Mouse (Mus musculus) heart, postnatal 36 days (tissue): ENCODE measurements around the gene Slit2. TPM values are rescaled to one million over a fixed set of nuclear protein-coding genes. Genes with fewer than 3 reads are reported as not detected.

Experiments
- DNase-seq, 2 experiments: peaks; one replicate each; pipeline ENCODE4 v3.0.0; 2021 to 2022
- intact Hi-C: fragments of 180-260 bp; cut with DNase I; formaldehyde crosslinking; loops from one replicate; pipeline ENCODE4 v1.15.1; 2025
- total RNA-seq, 2 experiments: library from RNA; stranded (reverse); gene quantifications; 2 replicates each; pipeline ENCODE4 v1.2.3; 2021

Slit2 gene
- total RNA-seq, 2 experiments from 2014 or later: 4.2 to 5.9 TPM

- no peak for DNase-seq
- intact Hi-C loops: no loop called here
Measured at GRCm38 (mm10) chr5:48199380-48199779, 216.4 kb downstream of the Slit2 start.

- DNase-seq: no peak
- intact Hi-C loops: no loop called here
Measured at GRCm38 (mm10) chr5:48215248-48215647, 232.3 kb downstream of the Slit2 start.

- intact Hi-C loops: no loop called here
- no peak for DNase-seq
Measured at GRCm38 (mm10) chr5:48219624-48220155, 236.8 kb downstream of the Slit2 start.

DNA sequence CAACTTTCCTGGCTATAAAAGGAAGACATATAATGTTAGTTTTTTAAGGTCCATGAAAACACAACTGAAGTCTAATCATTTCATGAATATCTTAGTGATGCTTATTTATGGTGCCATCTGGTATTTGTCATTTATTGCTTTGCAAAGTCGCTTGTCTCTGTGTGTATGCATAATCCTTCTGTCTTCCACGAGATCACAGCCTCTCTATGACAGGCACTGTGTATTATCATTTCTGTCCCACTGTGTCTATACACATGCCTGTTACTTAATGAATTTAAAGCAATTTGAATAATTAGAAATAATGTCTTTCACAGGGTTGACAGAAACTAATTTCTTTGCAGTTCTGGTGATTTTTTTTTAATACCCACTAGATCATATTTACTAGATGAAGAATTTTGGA, 242.6 kb downstream of the Slit2 start:
- intact Hi-C loops: no loop called here
- no peak for DNase-seq

- intact Hi-C loops: loop anchor here (10.0 kb wide), 1 partner anchor 1786 kb away; no protein-coding TSS in a partner anchor
Measured at GRCm38 (mm10) chr5:48230430-48231080, 247.6 kb downstream of the Slit2 start.

DNA sequence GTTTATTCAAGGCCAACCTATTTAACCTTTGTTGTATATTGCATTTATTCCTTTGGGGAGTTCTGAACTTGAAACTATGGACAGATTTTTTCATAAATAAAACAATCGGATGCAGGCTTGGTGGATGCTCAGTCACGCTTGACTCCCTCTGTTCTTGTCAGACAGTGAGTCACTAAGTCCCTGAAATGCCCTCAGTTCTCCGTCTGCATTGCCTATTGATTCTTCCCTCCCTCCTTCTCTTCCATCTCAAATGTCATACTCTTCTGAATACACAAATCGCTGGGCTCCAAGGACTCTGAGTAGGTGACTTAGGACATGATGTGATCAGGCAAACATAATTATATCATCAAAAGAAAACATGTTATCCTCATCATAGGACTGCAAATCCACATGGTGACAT, 251.8 kb downstream of the Slit2 start:
- intact Hi-C loops: loop anchor here (10.0 kb wide), 1 partner anchor 1790 kb away; no protein-coding TSS in a partner anchor
- DNase-seq: no peak

More at GRCm38 (mm10) chr5:48230430-48231080, 247.6 kb downstream of the Slit2 start:
- no peak for DNase-seq

- intact Hi-C loops: loop anchor here (10.0 kb wide), 1 partner anchor 1790 kb away; no protein-coding TSS in a partner anchor
- no peak for DNase-seq
Measured at GRCm38 (mm10) chr5:48235270-48235669, 252.3 kb downstream of the Slit2 start.

DNA sequence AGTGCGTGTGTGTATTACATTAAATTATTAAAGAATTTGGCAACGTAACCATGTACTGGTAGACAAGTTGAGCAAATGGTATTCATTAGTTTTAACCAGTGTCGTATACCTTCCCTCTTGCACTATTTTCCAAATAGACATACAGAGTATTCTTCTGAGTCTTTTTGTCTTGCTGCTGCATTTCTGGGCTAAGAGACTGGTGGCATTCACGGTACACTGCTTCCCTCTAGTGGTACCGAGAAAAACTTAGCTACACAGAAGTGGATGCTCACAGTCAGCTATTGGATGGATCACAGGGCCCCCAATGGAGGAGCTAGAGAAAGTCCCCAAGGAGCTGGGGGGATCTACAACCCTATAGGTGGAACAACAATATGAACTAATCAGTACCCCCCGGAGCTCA, 257.8 kb downstream of the Slit2 start:
- DNase-seq: peak; percentile 2 to 3
- intact Hi-C loops: loop anchor here (2.0 to 10.0 kb wide), 4 partner anchors 106 to 1226 kb away; no protein-coding TSS in a partner anchor

GRCm38 (mm10) chr5:48248327-48248726, 265.4 kb downstream of the Slit2 start:
- intact Hi-C loops: loop anchor here (10.0 kb wide), 1 partner anchor 1234 kb away; no protein-coding TSS in a partner anchor
- DNase-seq: no peak

- intact Hi-C loops: no loop called here
- no peak for DNase-seq
Measured at GRCm38 (mm10) chr5:48277561-48277960, 294.6 kb downstream of the Slit2 start.

GRCm38 (mm10) chr5:48301186-48301585, 318.2 kb downstream of the Slit2 start:
- intact Hi-C loops: no loop called here
- DNase-seq: peak; percentile 6 to 32

DNA sequence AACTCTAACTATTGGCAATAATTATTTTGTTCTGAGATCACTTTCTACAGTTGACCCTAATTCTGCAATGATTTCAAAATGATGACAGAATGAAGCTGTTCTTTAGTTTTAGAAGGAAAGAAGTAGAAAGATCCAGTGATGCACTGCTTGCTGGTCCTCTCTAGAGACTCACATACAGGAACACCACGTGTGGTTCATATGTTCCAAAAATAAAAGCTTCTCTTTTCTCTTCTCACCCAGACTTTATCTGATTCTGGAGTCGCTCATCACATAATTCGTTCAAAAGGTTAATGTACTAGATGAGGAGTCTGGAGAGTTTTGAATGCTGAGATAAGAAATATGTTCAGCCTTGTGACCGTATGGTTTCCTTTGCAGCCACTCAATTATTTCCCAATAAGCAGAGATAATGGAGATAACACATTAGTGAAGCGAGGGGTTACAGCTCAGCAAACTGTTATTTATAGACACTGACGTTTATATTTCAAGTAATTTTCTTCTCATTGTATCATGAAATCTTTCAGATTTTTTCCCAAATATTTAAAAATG, 332.2 kb downstream of the Slit2 start:
- intact Hi-C loops: no loop called here
- no peak for DNase-seq

GRCm38 (mm10) chr5:48320597-48320996, 337.7 kb downstream of the Slit2 start:
- intact Hi-C loops: no loop called here
- DNase-seq: no peak

GRCm38 (mm10) chr5:48326221-48326620, 343.3 kb downstream of the Slit2 start:
- intact Hi-C loops: no loop called here
- DNase-seq: no peak

GRCm38 (mm10) chr5:48327652-48328051, 344.7 kb downstream of the Slit2 start, which contains the start of gene 5730480H06Rik:
Gene 5730480H06Rik (plus strand): TSS chr5:48327952.
- DNase-seq: no peak
- intact Hi-C loops: no loop called here

DNA sequence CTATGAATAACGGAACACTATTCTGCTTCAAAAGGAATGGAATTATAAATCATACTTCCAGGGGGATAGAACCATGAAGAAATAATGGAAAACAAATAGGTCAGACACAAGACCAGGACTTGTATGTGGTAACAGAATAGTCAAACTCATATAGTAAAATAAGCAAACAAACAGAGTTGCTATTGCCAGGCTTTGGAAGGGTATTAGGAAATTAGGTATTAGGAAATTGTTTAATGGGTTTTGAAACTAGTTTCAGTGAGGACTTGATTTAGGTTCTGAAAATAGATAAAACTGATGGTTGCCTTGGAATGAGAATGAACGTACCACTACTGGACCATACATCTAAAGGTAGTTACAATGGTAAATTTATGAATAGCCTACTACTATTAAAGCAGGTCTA, 346.8 kb downstream of the Slit2 start:
- intact Hi-C loops: no loop called here
- no peak for DNase-seq

GRCm38 (mm10) chr5:48330817-48331216, 347.9 kb downstream of the Slit2 start:
- intact Hi-C loops: no loop called here
- DNase-seq: no peak

DNA sequence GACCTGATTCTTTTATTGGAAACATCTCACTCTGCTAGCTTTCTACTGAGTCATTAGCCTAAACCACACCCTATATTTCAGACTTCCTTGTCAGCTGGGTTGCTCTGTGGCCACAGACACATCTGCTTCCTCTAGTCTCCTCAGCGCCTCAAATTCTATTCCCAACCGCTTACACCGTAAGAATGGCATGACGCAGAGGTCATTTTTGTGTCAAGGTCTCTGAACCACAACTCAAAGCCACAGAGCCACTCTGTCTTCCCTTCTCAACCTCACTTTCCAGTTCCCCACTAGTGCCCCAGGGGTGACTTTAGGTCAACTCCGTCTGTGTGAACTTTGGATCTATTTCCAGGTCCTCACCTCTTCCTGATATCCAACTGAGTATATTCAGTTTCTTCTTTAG, 348.5 kb downstream of the Slit2 start:
- intact Hi-C loops: no loop called here

DNA sequence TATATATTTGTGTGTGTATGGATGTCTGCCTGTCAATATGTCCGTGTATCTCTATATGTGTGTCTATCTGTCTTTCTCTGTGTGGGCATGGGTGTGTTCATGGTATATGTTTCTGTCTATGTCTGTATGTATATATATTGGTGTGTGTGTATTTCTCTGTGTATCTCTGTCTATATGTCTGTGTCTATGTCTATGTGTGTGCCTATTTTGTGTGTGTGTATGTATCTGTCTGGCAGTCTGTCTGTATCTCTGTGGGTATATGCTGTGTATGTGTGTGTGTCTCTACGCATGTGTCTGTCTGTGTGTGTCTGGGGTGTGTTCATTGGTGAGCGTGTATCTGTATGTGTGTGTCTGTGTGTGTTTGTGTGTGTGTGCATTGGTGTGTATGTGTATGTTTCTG, 350.5 kb downstream of the Slit2 start:
- DNase-seq: no peak
- intact Hi-C loops: no loop called here

More for the DNA sequence above, 348.5 kb downstream of the Slit2 start:
- no peak for DNase-seq

DNA sequence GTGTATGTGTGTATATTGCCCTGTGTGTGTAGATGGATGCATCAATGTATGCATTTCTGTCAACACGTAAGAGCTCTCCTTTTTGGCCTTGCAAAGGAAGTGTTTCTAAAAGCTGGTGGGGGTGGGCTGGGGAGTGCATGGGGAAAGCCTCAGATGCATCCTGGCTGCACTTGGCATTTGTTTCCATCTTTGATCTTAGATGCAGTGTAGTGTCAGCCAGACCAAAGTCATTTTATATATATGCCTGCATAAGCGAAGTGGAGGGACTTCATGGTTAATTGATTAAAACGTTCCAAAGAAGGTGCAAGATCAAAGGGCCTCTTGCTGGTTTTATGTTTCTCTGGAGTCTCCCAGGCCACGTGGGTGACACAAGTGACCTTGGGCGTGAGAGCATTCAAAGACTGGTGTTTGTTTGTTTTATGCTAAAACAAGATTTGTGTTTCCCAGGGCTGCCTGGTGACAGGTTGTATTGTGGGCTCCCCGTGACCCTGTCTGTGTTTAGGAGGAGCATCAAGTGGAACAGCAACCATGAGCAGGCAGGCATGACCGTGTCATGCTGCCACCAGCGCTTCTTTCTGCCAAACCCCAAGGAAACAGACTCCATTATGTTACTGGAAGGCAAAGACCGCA, 351.1 kb downstream of the Slit2 start:
- intact Hi-C loops: no loop called here
- no peak for DNase-seq

GRCm38 (mm10) chr5:48340808-48341433, 358.0 kb downstream of the Slit2 start:
- no peak for DNase-seq
- intact Hi-C loops: no loop called here
